Mouse (Mus musculus) embryonic fibroblast, embryonic 13.5 days (primary cell): ENCODE measurements at regions not wholly inside any gene's neighbourhood (a gene's known extent, or its start where the extent isn't known, plus 50 kb on each side); places are given as distances from the start of the nearest gene placed in this dataset.

ENCODE experiments used
- H3K27ac ChIP-seq: 2 replicates; pipeline ENCODE4 v1.5.1; 2012; ENCODE audit warnings: low read length, control low read depth, inconsistent platforms; ENCODE audit not compliant: insufficient read depth
- H3K4me1 ChIP-seq: 2 replicates; pipeline ENCODE4 v1.6.1; 2011; ENCODE audit warnings: low read length; ENCODE audit not compliant: control insufficient read depth, insufficient read depth
- H3K4me3 ChIP-seq: 2 replicates; pipeline ENCODE4 v1.5.1; 2011; ENCODE audit warnings: mild to moderate bottlenecking, control low read depth, low read length; ENCODE audit not compliant: insufficient read depth
- CTCF ChIP-seq: IDR thresholded peaks from 2 replicates; pipeline ENCODE4 v1.5.1; 2011; ENCODE audit warnings: mild to moderate bottlenecking, control low read depth, low read length, moderate library complexity, borderline replicate concordance; ENCODE audit not compliant: insufficient read depth
- POLR2A ChIP-seq: IDR thresholded peaks from 2 replicates; pipeline ENCODE4 v1.6.1; 2011; ENCODE audit warnings: low read depth, mild to moderate bottlenecking, control low read depth, low read length, moderate library complexity

GRCm38 (mm10) chr1:151128955-151129354 is 53.4 kb upstream of the Gm47985 start:
- Histone ChIP-seq H3K4me3 (no peak overlapping the region), H3K27ac (no peak overlapping the region), H3K4me1 (no peaks in the 10 kb centered on the region; the same call in 1 of the 2 replicates)
- TF ChIP-seq POLR2A = no peak
- no peak for TF ChIP-seq CTCF

GRCm38 (mm10) chr1:151130036-151130435 is 52.3 kb upstream of the Gm47985 start:
- Histone ChIP-seq H3K4me3 (no peak overlapping the region), H3K27ac (no peak overlapping the region), H3K4me1 (no peaks in the 10 kb centered on the region; the same call in 1 of the 2 replicates)
- TF ChIP-seq CTCF (no peak), POLR2A (no peak)

GRCm38 (mm10) chr1:151130845-151131626 is 51.3 kb upstream of the Gm47985 start:
- Histone ChIP-seq H3K4me1 (no peaks in the 10 kb centered on the region), H3K4me3 (no peak overlapping the region), H3K27ac (no peak overlapping the region)
- no peak for TF ChIP-seq CTCF
- TF ChIP-seq POLR2A = no peak

- H3K4me1 ChIP-seq = no peaks in the 10 kb centered on the region
- H3K4me3 ChIP-seq = no peak overlapping the region
- no peak for TF ChIP-seq CTCF
- TF ChIP-seq POLR2A = no peak
- H3K27ac ChIP-seq = no peak overlapping the region
Observed at GRCm38 (mm10) chr1:151131627-151132284, 50.6 kb upstream of the Gm47985 start.
